ENCODE assay signal across 22 mouse cellular contexts in genomic region chr2:153772950-153773349, GRCm38 (mm10). TPM values are rescaled to one million over a fixed set of nuclear protein-coding genes. Genes with fewer than 3 reads are reported as not detected.
"Had no signal": no experiment of that assay in that cellular context is flagged by ENCODE, and none has a peak within 500 bp of the region (broad histone marks: within the 10 kb centered on the region; RNA-seq: fewer than 3 reads in every experiment).

No protein-coding gene starts in this region.

- H3K4me3 ChIP-seq: liver, embryonic 13.5 days; liver, embryonic 15.5 days; megakaryocyte, embryonic 14.5 days; midbrain, embryonic 13.5 days; midbrain, embryonic 15.5 days; myocyte; neural tube, embryonic 13.5 days; neural tube, embryonic 15.5 days had no signal

- H3K9me3 ChIP-seq: liver, embryonic 13.5 days; liver, embryonic 15.5 days; megakaryocyte, embryonic 14.5 days; midbrain, embryonic 13.5 days; midbrain, embryonic 15.5 days; neural tube, embryonic 13.5 days had no signal

- ATAC-seq: liver, postnatal 0 days; midbrain, embryonic 13.5 days; midbrain, embryonic 15.5 days had no signal

- H3K4me2 ChIP-seq: liver, embryonic 11.5 days; liver, embryonic 13.5 days; liver, embryonic 15.5 days; midbrain, embryonic 11.5 days; midbrain, embryonic 13.5 days; midbrain, embryonic 15.5 days; neural tube, embryonic 13.5 days; neural tube, embryonic 15.5 days had no signal

- H3K27ac ChIP-seq: liver, embryonic 13.5 days; liver, embryonic 15.5 days; macrophage; midbrain, embryonic 13.5 days; midbrain, embryonic 15.5 days; neural tube, embryonic 13.5 days; neural tube, embryonic 15.5 days had no signal

- DNase-seq: liver; liver, embryonic 13.5 days; liver, postnatal 0 days; retina, postnatal 1 day; right cerebral cortex, adult 18-20 months; right cerebral cortex, postnatal 25 days; right cerebral cortex, postnatal 4 days; spleen, adult 18-20 months; thymus, adult 18-20 months; thymus, postnatal 14 days; thymus, postnatal 36 days had no signal

- H3K9ac ChIP-seq: liver, embryonic 13.5 days; liver, embryonic 15.5 days; liver, postnatal 0 days; midbrain, embryonic 13.5 days; midbrain, embryonic 15.5 days; neural tube, embryonic 13.5 days; neural tube, embryonic 15.5 days had no signal

- H3K4me1 ChIP-seq: liver, embryonic 13.5 days; liver, embryonic 15.5 days; midbrain, embryonic 13.5 days; midbrain, embryonic 15.5 days; neural tube, embryonic 13.5 days; neural tube, embryonic 15.5 days had no signal

- H3K27me3 ChIP-seq: liver, embryonic 13.5 days; liver, embryonic 15.5 days; megakaryocyte, embryonic 14.5 days; midbrain, embryonic 13.5 days; midbrain, embryonic 15.5 days; neural tube, embryonic 13.5 days; neural tube, embryonic 15.5 days had no signal

RNA-seq across cellular contexts. Expression of gene Efcab8, which starts 6.8 kb away (rescaled TPM):
- polyA plus RNA-seq: liver, embryonic 13.5 days; macrophage; midbrain, embryonic 11.5 days; midbrain, embryonic 13.5 days; neural tube, embryonic 11.5 days; neural tube, embryonic 13.5 days; neural tube, embryonic 15.5 days had no signal
